Comparison of ENCODE assay signal across 9 mouse cellular contexts in genomic region chr17:32483200-32483599, GRCm38 (mm10). TPM values are rescaled to one million over a fixed set of nuclear protein-coding genes. Genes with fewer than 3 reads are reported as not detected.
DNase-seq lines count a peak whose midpoint lies in the region; ATAC-seq and TF ChIP-seq lines count a peak whose summit lies in the region.
"Had no signal": no experiment of that assay in that cellular context is flagged by ENCODE, and none has a peak within 500 bp of the region (broad histone marks: within the 10 kb centered on the region; RNA-seq: fewer than 3 reads in every experiment).

No protein-coding gene starts in this region.

- peak overlapping the region; percentile 48 for H3K4me2 ChIP-seq in forebrain, embryonic 16.5 days (ENCODE audit: low read length)
- H3K4me2 ChIP-seq in lung, embryonic 16.5 days (ENCODE audit: low read depth, low read length), result peak overlapping the region; percentile 44

- peak overlapping the region; percentile 59; the same call in 1 of the 2 replicates for H3K9ac ChIP-seq in ES-E14 (ENCODE audit: insufficient read depth, low read depth, low read length, poor library complexity, severe bottlenecking)
- H3K9ac ChIP-seq in forebrain, embryonic 16.5 days (replicated peaks; ENCODE audit: low read depth, low read length), result 0 out of 2 replicates have a peak overlapping the region, but pooled peaks have one; percentile 11
- no peak overlapping the region for H3K9ac ChIP-seq in lung, embryonic 16.5 days (ENCODE audit: low read length)

- no peak overlapping the region for H3K27ac ChIP-seq in ES-E14 (ENCODE audit: insufficient read depth, low read depth, low read length, poor library complexity, severe bottlenecking)
- H3K27ac ChIP-seq in forebrain, embryonic 16.5 days (ENCODE audit: low read length), result no peak overlapping the region
- H3K27ac ChIP-seq in lung, embryonic 16.5 days (ENCODE audit: low read length), result no peak overlapping the region

- peak overlapping the region; percentile 26 to 65; a peak in 3 of 4 replicates for H3K4me3 ChIP-seq in ES-E14 (ENCODE audit: insufficient read depth in 1 of 2, low read depth in 1 of 2, low read length in 2 of 2, poor library complexity in 1 of 2, severe bottlenecking in 1 of 2)
- peak overlapping the region; percentile 30 for H3K4me3 ChIP-seq in forebrain, embryonic 16.5 days (replicated peaks; ENCODE audit: low read length)
- H3K4me3 ChIP-seq in lung, embryonic 16.5 days (ENCODE audit: low read length), result peak overlapping the region; percentile 17

- no peaks in the 10 kb centered on the region for H3K27me3 ChIP-seq in forebrain, embryonic 16.5 days (replicated peaks; ENCODE audit: control insufficient read depth, insufficient read depth, low read length)
- H3K27me3 ChIP-seq in lung, embryonic 16.5 days (ENCODE audit: control insufficient read depth, insufficient read depth, low read depth, low read length), result 0 out of 2 replicates have a peak, but pooled peaks cover 6% of the 10 kb centered on the region

- no peaks in the 10 kb centered on the region for H3K9me3 ChIP-seq in ES-E14 (ENCODE audit: control insufficient read depth, insufficient read depth, low read depth, low read length)
- H3K9me3 ChIP-seq in forebrain, embryonic 16.5 days (ENCODE audit: control insufficient read depth, low read length), result no peaks in the 10 kb centered on the region
- no peaks in the 10 kb centered on the region for H3K9me3 ChIP-seq in lung, embryonic 16.5 days (ENCODE audit: control insufficient read depth, low read length)

- 14% methylated on average over 18 of the region's 18 CpGs for WGBS in forebrain, embryonic 16.5 days
- 14% methylated on average over 18 of the region's 18 CpGs for WGBS in lung, embryonic 16.5 days

- peaks cover 4 to 9% of the 10 kb centered on the region in 2 experiments; a peak in 2 of 4 replicates for H3K4me1 ChIP-seq in ES-E14 (ENCODE audit: control insufficient read depth in 2 of 2, insufficient read depth in 2 of 2, low read length in 2 of 2, poor library complexity in 1 of 2)
- H3K4me1 ChIP-seq in forebrain, embryonic 16.5 days (replicated peaks; ENCODE audit: control insufficient read depth, insufficient read depth, low read length), result peaks cover 4% of the 10 kb centered on the region; the same call in 1 of the 2 replicates
- no peaks in the 10 kb centered on the region for H3K4me1 ChIP-seq in lung, embryonic 16.5 days (replicated peaks; ENCODE audit: control insufficient read depth, insufficient read depth, low read length)

- peak; percentile 52 for ATAC-seq in forebrain, embryonic 16.5 days
- peak; percentile 77 for ATAC-seq in lung, embryonic 16.5 days (ENCODE audit: low read depth)

- no peaks in the 10 kb centered on the region for H3K36me3 ChIP-seq in ES-E14 (ENCODE audit: control insufficient read depth, insufficient read depth, low read length, poor library complexity, severe bottlenecking)
- no peaks in the 10 kb centered on the region for H3K36me3 ChIP-seq in forebrain, embryonic 16.5 days (ENCODE audit: control insufficient read depth, insufficient read depth)
- no peaks in the 10 kb centered on the region for H3K36me3 ChIP-seq in lung, embryonic 16.5 days (ENCODE audit: control insufficient read depth, insufficient read depth, low read length)

- in situ Hi-C loops in ES-E14 (cut with MboI; ENCODE audit: low sequenced_read_pairs in 2 of 2, unreplicated experiment in 2 of 2), result no loop called here

- DNase-seq in ES-E14 (ENCODE audit: low read depth, low spot score), result peak; percentile 64
- DNase-seq in cerebellum, adult 11-12 months, result peak; percentile 94
- peak; percentile 92 for DNase-seq in heart, postnatal 4 days
- peak; percentile 32 to 39 for DNase-seq in layer of hippocampus, adult 8-10 months (ENCODE audit: low spot score in 2 of 2)
- DNase-seq in ovary, postnatal 14 days (ENCODE audit: low spot score), result peak; percentile 85
- peak; percentile 66 for DNase-seq in thymus, postnatal 14 days

TF ChIP-seq in ES-E14, 5 proteins besides CTCF, POLR2A, EP300 and RAD21:
- TF ChIP-seq CHD2 (IDR thresholded peaks at IDR 0.05; ENCODE audit: low read depth, low read length), result no peak
- no peak for TF ChIP-seq ZNF384 (IDR thresholded peaks at IDR 0.05; ENCODE audit: low read depth, low read length)
- no peak for TF ChIP-seq HCFC1 (IDR thresholded peaks at IDR 0.05; ENCODE audit: borderline replicate concordance, insufficient read depth, low read length)
- no peak for TF ChIP-seq ZC3H11A (IDR thresholded peaks at IDR 0.05; ENCODE audit: borderline replicate concordance, low read depth, low read length)
- no peak for TF ChIP-seq MAFK (IDR thresholded peaks at IDR 0.05; ENCODE audit: insufficient read depth, low read depth, low read length)

RNA-seq across cellular contexts. Expression of gene Cyp4f17, which starts 22.6 kb away (rescaled TPM):
- total RNA-seq in ES-E14 (2012; rRNA removed), result 7.2 and 13.7 TPM in 2 replicates
- 6.7 and 8.9 TPM in 2 replicates for polyA plus RNA-seq in forebrain, embryonic 16.5 days (2015; fragmentation: Nextera tagmentation; extraction: Ambion mirVana)
- total RNA-seq in heart, postnatal 4 days (2021), result 1 to 10 TPM; 8.0 to 9.1 TPM
- 1 to 10 TPM; 3.6 to 8.1 (median 5.2) TPM for total RNA-seq in layer of hippocampus, adult 8-10 months (2022)
- 7.9 and 8.7 TPM in 2 replicates for polyA plus RNA-seq in lung, embryonic 16.5 days (2015; fragmentation: Nextera tagmentation; extraction: Ambion mirVana)

RNA-seq across cellular contexts. Expression of gene Cyp4f39, which starts 30.7 kb away (rescaled TPM):
- total RNA-seq in ES-E14 (2012; rRNA removed), result 2.8 and 4.8 TPM in 2 replicates
- 0.28 and 0.40 TPM in 2 replicates for polyA plus RNA-seq in forebrain, embryonic 16.5 days (2015; fragmentation: Nextera tagmentation; extraction: Ambion mirVana)
- total RNA-seq in heart, postnatal 4 days (2021), result under 1 TPM; 0.17 to 0.43 TPM
- total RNA-seq in layer of hippocampus, adult 8-10 months (2022), result not detected
- 0.69 and 0.80 TPM in 2 replicates for polyA plus RNA-seq in lung, embryonic 16.5 days (2015; fragmentation: Nextera tagmentation; extraction: Ambion mirVana)
- total RNA-seq: gastrocnemius, postnatal 4 days had no signal

RNA-seq across cellular contexts. Expression of gene Cyp4f16, which starts 53.2 kb away (rescaled TPM):
- total RNA-seq in ES-E14 (2012; rRNA removed), result 20.8 and 44.2 TPM in 2 replicates
- 20.0 and 26.1 TPM in 2 replicates for polyA plus RNA-seq in forebrain, embryonic 16.5 days (2015; fragmentation: Nextera tagmentation; extraction: Ambion mirVana)
- 10 to 100 TPM; 11.9 to 15.3 TPM for total RNA-seq in heart, postnatal 4 days (2021)
- total RNA-seq in layer of hippocampus, adult 8-10 months (2022), result 10 to 100 TPM in 1 of 4 experiments, 1 to 10 TPM in 3; 7.7 to 10.1 (median 7.9) TPM
- 19.7 and 22.7 TPM in 2 replicates for polyA plus RNA-seq in lung, embryonic 16.5 days (2015; fragmentation: Nextera tagmentation; extraction: Ambion mirVana)

RNA-seq across cellular contexts. Expression of gene Pglyrp2, which starts 59.2 kb away (rescaled TPM):
- total RNA-seq in ES-E14 (2012; rRNA removed), result not detected in 2 replicates
- not detected in 2 replicates for polyA plus RNA-seq in forebrain, embryonic 16.5 days (2015; fragmentation: Nextera tagmentation; extraction: Ambion mirVana)
- total RNA-seq in heart, postnatal 4 days (2021), result not detected
- total RNA-seq in layer of hippocampus, adult 8-10 months (2022), result not detected
- polyA plus RNA-seq in lung, embryonic 16.5 days (2015; fragmentation: Nextera tagmentation; extraction: Ambion mirVana), result 0.74 TPM in 1 of 2 replicates, not detected in the other

Comparison
In these comparisons a context has a peak if more than half of its experiments do, and no peak if none do; other contexts are left out.
1. DNase-seq: peak in every context shown above with its lines; median percentile 94 in cerebellum, adult 11-12 months; 92 in heart, postnatal 4 days; 85 in ovary, postnatal 14 days; 66 in thymus, postnatal 14 days; 64 in ES-E14; 36 in layer of hippocampus, adult 8-10 months.